14 mouse cellular contexts compared by ENCODE assay signal in genomic region chr11:118907471-118908401, GRCm38 (mm10). TPM values are rescaled to one million over a fixed set of nuclear protein-coding genes. Genes with fewer than 3 reads are reported as not detected.
DNase-seq lines count a peak whose midpoint lies in the region; ATAC-seq and TF ChIP-seq lines count a peak whose summit lies in the region.
"Had no signal": no experiment of that assay in that cellular context is flagged by ENCODE, and none has a peak within 500 bp of the region (broad histone marks: within the 10 kb centered on the region; RNA-seq: fewer than 3 reads in every experiment).

No protein-coding gene starts in this region.

- H3K4me3 ChIP-seq in heart, postnatal 0 days (ENCODE audit: low read depth, low read length): peak overlapping the region; percentile 43; the same call in 1 of the 2 replicates
- peak overlapping the region; percentile 75 for H3K4me3 ChIP-seq in midbrain, embryonic 15.5 days
- H3K4me3 ChIP-seq: erythroblast, embryonic 14.5 days; liver, embryonic 15.5 days had no signal

- no peaks in the 10 kb centered on the region for H3K36me3 ChIP-seq in heart, postnatal 0 days (replicated peaks; ENCODE audit: control insufficient read depth, insufficient read depth, low read length)
- H3K36me3 ChIP-seq in midbrain, embryonic 15.5 days (replicated peaks): no peaks in the 10 kb centered on the region
- H3K36me3 ChIP-seq: liver, embryonic 15.5 days had no signal

- H3K9ac ChIP-seq in heart, postnatal 0 days (replicated peaks; ENCODE audit: low read depth, low read length): no peak overlapping the region
- peak overlapping the region; percentile 85 for H3K9ac ChIP-seq in midbrain, embryonic 15.5 days
- H3K9ac ChIP-seq: liver, embryonic 15.5 days had no signal

- no peak for TF ChIP-seq EP300 in heart, postnatal 0 days (IDR thresholded peaks at IDR 0.05; ENCODE audit: low read depth)

- WGBS in heart, postnatal 0 days: 3% methylated on average over 43 of the region's 43 CpGs
- WGBS in midbrain, embryonic 15.5 days: under 1% methylated on average over 43 of the region's 43 CpGs

- no peaks in the 10 kb centered on the region; the same call in 1 of the 2 replicates for H3K4me1 ChIP-seq in heart, postnatal 0 days (ENCODE audit: control insufficient read depth, insufficient read depth)
- peaks cover 56% of the 10 kb centered on the region for H3K4me1 ChIP-seq in midbrain, embryonic 15.5 days
- H3K4me1 ChIP-seq: liver, embryonic 15.5 days had no signal

- H3K9me3 ChIP-seq in heart, postnatal 0 days (replicated peaks; ENCODE audit: control insufficient read depth, low read length): no peaks in the 10 kb centered on the region
- H3K9me3 ChIP-seq in midbrain, embryonic 15.5 days: no peaks in the 10 kb centered on the region
- H3K9me3 ChIP-seq: liver, embryonic 15.5 days had no signal

- peaks cover 68% of the 10 kb centered on the region for H3K27me3 ChIP-seq in heart, postnatal 0 days (ENCODE audit: control insufficient read depth, insufficient read depth, low read length)
- H3K27me3 ChIP-seq in midbrain, embryonic 15.5 days (replicated peaks): 0 out of 2 replicates have a peak, but pooled peaks cover 4% of the 10 kb centered on the region

- no peak for ATAC-seq in heart, postnatal 0 days (ENCODE audit: insufficient read depth, low read depth)
- ATAC-seq in midbrain, embryonic 15.5 days (replicated peaks): peak; percentile 7; the same call in 1 of the 2 replicates
- ATAC-seq in erythroid progenitor cell, adult 5-6 weeks (replicated peaks; ENCODE audit: low FRiP score, poor library complexity, severe bottlenecking): no peak

- H3K4me2 ChIP-seq in heart, postnatal 0 days (ENCODE audit: low read depth, low read length): no peak overlapping the region
- H3K4me2 ChIP-seq in midbrain, embryonic 15.5 days: peak overlapping the region; percentile 65
- H3K4me2 ChIP-seq: liver, embryonic 15.5 days had no signal

- no peak overlapping the region for H3K27ac ChIP-seq in heart, postnatal 0 days (ENCODE audit: low read depth)
- peak overlapping the region; percentile 92 for H3K27ac ChIP-seq in midbrain, embryonic 15.5 days
- H3K27ac ChIP-seq: liver, embryonic 15.5 days had no signal

- no peak for TF ChIP-seq CTCF in heart, postnatal 0 days (IDR thresholded peaks at IDR 0.05; ENCODE audit: low read depth)

- DNase-seq in heart, postnatal 0 days (ENCODE audit: low spot score): no peak
- DNase-seq in heart, adult 8-10 months (ENCODE audit: low spot score): no peak
- DNase-seq in cerebellum, postnatal 10 days: peak; percentile 89 to 90
- peak; percentile 62 for DNase-seq in forelimb bud, embryonic 11.5 days (ENCODE audit: low read depth, low spot score)
- no peak for DNase-seq in adrenal gland, adult 18-20 months (ENCODE audit: low spot score in 2 of 2)
- no peak for DNase-seq in kidney, adult 11 months
- DNase-seq: adrenal gland, adult 8-10 months; heart, postnatal 36 days; thymus, postnatal 36 days had no signal

RNA-seq across cellular contexts. Expression of gene Rbfox3, which starts 3.7 kb away (rescaled TPM):
- 1.2 TPM in 1 of 2 replicates, not detected in the other for total RNA-seq in heart, postnatal 0 days (2014; rRNA removed; ENCODE audit: low replicate concordance)
- 0.08 TPM in 2 replicates for polyA plus RNA-seq in heart, postnatal 0 days (2015; fragmentation: Nextera tagmentation; extraction: Ambion mirVana)
- total RNA-seq in heart, adult 8-10 months (2022): under 1 TPM in 3 of 4 experiments, not detected in 1; 0.14 to 0.19 (median 0.16) TPM
- polyA plus RNA-seq in midbrain, embryonic 15.5 days (2015; fragmentation: Nextera tagmentation; extraction: Ambion mirVana): 53.5 and 54.2 TPM in 2 replicates
- total RNA-seq in adrenal gland, adult 18-20 months (2021): 1 to 10 TPM; 3.7 to 5.0 TPM
- total RNA-seq in erythroid progenitor cell, adult 5-6 weeks (2015; ENCODE audit: low replicate concordance): not detected in 2 replicates
- total RNA-seq in erythroid progenitor cell, adult 5-6 weeks (2017; ENCODE audit: low replicate concordance): not detected in 2 replicates
- total RNA-seq: neutrophil, adult 5-6 weeks had no signal

Comparison
In these comparisons a context has a peak if more than half of its experiments do, and no peak if none do; other contexts are left out.
1. DNase-seq: peak in cerebellum, postnatal 10 days (2 of 2) and forelimb bud, embryonic 11.5 days (single experiment); none in heart, postnatal 0 days (single experiment), heart, adult 8-10 months (single experiment), adrenal gland, adult 18-20 months (0 of 2) and kidney, adult 11 months (single experiment).